Mouse (Mus musculus): ENCODE results near the gene Pcsk2. TPM values are rescaled to one million over a fixed set of nuclear protein-coding genes. Genes with fewer than 3 reads are reported as not detected.

Gene Pcsk2
- polyA plus RNA-seq, 1 experiment from 2014 or later: 30.6 TPM

DNA sequence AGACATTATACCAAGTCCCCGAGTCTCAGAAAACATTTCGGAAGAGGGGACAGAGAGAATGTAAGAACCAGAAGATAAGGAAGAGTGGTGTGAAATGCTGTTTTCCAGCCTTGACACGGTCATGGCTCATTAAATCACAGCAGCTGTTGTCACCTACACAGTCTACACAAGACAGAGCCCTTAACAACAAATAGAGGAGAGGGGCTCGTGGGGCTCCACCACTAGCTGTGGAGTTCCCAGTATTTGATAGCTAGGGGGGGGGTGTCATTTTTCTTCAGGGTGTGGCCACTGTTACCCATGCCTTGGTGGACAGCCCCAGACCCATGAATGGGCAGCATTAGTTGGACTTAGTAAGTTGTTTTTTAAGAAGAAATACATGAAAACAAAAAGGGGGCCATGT is 266.3 kb downstream of the Pcsk2 start:
- H3K27me3 ChIP-seq (replicated peaks): no peaks in the 10 kb centered on the region
- H3K9me3 ChIP-seq: no peaks in the 10 kb centered on the region
- H3K36me3 ChIP-seq (replicated peaks): no peaks in the 10 kb centered on the region
- ATAC-seq (replicated peaks): no peak
- no peak overlapping the region for H3K4me2 ChIP-seq
- H3K4me3 ChIP-seq: no peak overlapping the region
- no peak overlapping the region for H3K9ac ChIP-seq
- no peaks in the 10 kb centered on the region for H3K4me1 ChIP-seq
- 61% methylated on average over 4 of the region's 4 CpGs for WGBS
- no peak overlapping the region for H3K27ac ChIP-seq

DNA sequence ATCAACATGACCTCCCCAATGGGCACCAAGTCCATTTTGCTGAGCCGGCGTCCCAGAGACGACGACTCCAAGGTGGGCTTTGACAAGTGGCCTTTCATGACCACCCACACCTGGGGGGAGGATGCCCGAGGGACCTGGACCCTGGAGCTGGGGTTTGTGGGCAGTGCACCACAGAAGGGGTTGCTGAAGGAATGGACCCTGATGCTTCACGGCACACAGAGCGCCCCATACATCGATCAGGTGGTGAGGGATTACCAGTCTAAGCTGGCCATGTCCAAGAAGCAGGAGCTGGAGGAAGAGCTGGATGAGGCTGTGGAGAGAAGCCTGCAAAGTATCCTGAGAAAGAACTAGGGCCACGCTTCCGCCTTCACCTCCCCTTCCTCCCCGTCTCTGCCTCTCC is 267.5 kb downstream of the Pcsk2 start:
- 91% methylated on average over 11 of the region's 11 CpGs for WGBS
- no peak for ATAC-seq (replicated peaks)

DNA sequence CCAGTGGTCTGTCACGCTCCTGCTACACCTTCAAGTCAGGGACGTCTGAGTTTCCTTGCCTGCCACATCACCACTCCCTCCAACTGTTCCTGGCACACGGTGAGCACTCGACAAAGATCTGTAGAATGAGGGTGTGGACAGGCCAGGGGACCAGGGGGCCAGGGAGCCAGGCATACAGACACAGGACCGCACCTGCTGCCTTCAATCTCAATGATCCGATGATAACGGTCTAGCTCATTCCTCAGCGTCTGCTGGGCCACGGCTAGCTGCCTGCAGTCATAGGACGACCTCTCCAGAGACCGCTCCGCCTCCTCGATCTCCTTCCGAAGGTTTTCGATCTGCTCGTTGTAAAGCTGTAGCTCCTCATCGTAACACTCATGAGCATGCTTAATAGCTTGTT is 285.7 kb downstream of the Pcsk2 start:
- H3K27me3 ChIP-seq (replicated peaks): no peaks in the 10 kb centered on the region
- H3K4me2 ChIP-seq: no peak overlapping the region
- H3K36me3 ChIP-seq (replicated peaks): no peaks in the 10 kb centered on the region
- no peaks in the 10 kb centered on the region for H3K9me3 ChIP-seq
- no peak overlapping the region for H3K4me3 ChIP-seq
- no peaks in the 10 kb centered on the region for H3K4me1 ChIP-seq
- 74% methylated on average over 17 of the region's 17 CpGs for WGBS
- H3K9ac ChIP-seq: no peak overlapping the region
- no peak overlapping the region for H3K27ac ChIP-seq
- no peak for ATAC-seq (replicated peaks)

More for the DNA sequence above, 267.5 kb downstream of the Pcsk2 start:
- Histone ChIP-seq H3K4me3 (no peak overlapping the region), H3K9me3 (no peaks in the 10 kb centered on the region), H3K9ac (no peak overlapping the region), H3K27me3 (replicated peaks) (no peaks in the 10 kb centered on the region), H3K4me2 (no peak overlapping the region), H3K4me1 (no peaks in the 10 kb centered on the region), H3K27ac (no peak overlapping the region), H3K36me3 (replicated peaks) (no peaks in the 10 kb centered on the region)

DNA sequence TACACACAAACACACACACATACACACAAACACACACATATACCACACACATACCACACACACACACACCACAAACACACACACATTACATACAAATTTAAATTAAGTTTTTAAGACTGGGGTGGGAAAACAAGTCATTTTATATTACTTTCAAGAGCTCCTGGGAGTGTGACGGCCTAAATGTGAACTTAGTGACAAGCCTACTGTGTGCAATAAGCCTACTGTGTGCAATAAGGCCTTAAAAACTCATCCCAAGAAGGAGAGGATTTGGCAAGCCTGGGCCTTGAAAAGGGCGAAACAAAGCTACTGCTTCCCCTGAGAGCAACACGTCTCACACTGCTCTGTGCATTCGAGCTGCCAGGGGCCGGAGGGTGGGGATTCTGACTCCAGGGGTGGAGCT is 286.8 kb downstream of the Pcsk2 start:
- peaks cover 3% of the 10 kb centered on the region for H3K4me1 ChIP-seq
- H3K36me3 ChIP-seq (replicated peaks): no peaks in the 10 kb centered on the region
- H3K9me3 ChIP-seq: no peaks in the 10 kb centered on the region
- no peaks in the 10 kb centered on the region for H3K27me3 ChIP-seq (replicated peaks)
- no peak overlapping the region for H3K27ac ChIP-seq
- no peak overlapping the region for H3K9ac ChIP-seq
- no peak for ATAC-seq (replicated peaks)
- no peak overlapping the region for H3K4me2 ChIP-seq
- WGBS: 78% methylated on average over 5 of the region's 5 CpGs
- H3K4me3 ChIP-seq: no peak overlapping the region

DNA sequence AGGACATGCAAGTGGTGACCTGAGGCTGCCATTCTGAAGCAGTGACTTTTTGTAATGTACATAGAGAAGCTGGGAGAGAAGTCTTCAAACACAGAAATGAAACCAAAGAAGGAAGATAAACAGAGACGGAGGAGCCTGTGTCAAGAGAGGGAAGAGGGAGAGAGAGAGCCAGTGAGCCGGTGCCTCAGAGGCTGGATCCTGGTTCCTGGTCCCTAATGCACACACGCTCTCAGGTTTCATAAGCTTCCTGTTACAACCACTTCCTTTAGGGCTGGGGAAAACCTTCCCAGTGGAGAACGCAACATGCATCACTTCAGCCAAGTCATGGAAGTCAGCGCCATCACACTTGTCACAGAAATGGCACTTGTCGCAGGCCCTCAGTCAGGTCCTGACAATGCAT is 288.1 kb downstream of the Pcsk2 start:
- 81% methylated on average over 6 of the region's 6 CpGs for WGBS

DNA sequence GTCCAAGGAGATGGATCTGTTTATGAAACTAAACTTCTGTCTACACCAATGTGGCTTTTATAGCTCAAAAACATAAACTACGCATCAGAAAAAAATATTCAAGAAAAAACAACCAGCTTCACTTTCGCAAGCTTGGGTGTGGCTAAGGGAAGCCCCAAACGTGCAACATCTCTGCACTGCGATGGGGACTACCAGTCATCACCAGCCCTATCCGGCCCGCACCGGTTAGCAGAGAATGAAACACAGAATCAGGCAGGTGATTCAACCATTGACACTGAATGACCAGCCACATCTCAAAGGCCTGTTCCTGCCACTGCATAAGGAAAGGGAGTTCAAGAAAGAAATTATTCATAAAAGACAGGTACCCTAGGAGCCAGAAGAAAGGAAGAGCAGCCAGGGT is 289.9 kb downstream of the Pcsk2 start:
- Histone ChIP-seq H3K4me1 (peaks cover 3% of the 10 kb centered on the region), H3K4me2 (no peak overlapping the region), H3K4me3 (no peak overlapping the region), H3K9me3 (no peaks in the 10 kb centered on the region), H3K9ac (no peak overlapping the region), H3K27me3 (replicated peaks) (no peaks in the 10 kb centered on the region), H3K36me3 (replicated peaks) (no peaks in the 10 kb centered on the region), H3K27ac (no peak overlapping the region)
- WGBS: 89% methylated on average over 7 of the region's 7 CpGs
- ATAC-seq (replicated peaks): no peak

More for the DNA sequence above, 288.1 kb downstream of the Pcsk2 start:
- Histone ChIP-seq H3K4me2 (no peak overlapping the region), H3K9me3 (no peaks in the 10 kb centered on the region), H3K9ac (no peak overlapping the region), H3K27me3 (replicated peaks) (no peaks in the 10 kb centered on the region), H3K36me3 (replicated peaks) (no peaks in the 10 kb centered on the region), H3K27ac (no peak overlapping the region), H3K4me3 (no peak overlapping the region), H3K4me1 (peaks cover 3% of the 10 kb centered on the region)
- no peak for ATAC-seq (replicated peaks)

DNA sequence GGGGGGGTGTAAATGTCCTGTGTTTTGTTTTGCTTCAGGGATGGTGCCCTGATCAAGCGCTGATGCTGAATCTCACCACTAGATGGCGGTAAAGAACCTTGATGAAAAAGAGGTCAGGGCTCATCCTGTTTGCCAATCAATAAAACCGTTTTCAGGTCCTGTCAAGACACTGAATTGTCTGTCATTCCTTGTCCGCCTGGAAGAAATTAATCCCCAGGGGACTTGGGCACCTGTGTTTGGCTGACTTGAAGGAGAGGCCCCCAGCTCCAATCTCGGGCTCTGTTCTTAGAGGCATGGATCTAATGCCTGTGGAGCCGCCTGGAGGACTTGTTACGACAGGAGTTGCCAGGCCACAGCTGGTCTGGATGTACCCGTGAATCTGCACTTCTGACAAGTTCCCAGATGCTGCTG is 291.3 kb downstream of the Pcsk2 start:
- Histone ChIP-seq H3K9ac (no peak overlapping the region; the same call in 1 of the 2 replicates), H3K27ac (0 out of 2 replicates have a peak overlapping the region, but pooled peaks have one; percentile 13), H3K4me2 (peak overlapping the region; percentile 51), H3K4me3 (peak overlapping the region; percentile 27; the same call in 1 of the 2 replicates), H3K4me1 (peaks cover 3% of the 10 kb centered on the region), H3K27me3 (replicated peaks) (no peaks in the 10 kb centered on the region), H3K36me3 (replicated peaks) (no peaks in the 10 kb centered on the region), H3K9me3 (no peaks in the 10 kb centered on the region)
- WGBS: 3% methylated on average over 8 of the region's 8 CpGs
- ATAC-seq (replicated peaks): peak; percentile 79

DNA sequence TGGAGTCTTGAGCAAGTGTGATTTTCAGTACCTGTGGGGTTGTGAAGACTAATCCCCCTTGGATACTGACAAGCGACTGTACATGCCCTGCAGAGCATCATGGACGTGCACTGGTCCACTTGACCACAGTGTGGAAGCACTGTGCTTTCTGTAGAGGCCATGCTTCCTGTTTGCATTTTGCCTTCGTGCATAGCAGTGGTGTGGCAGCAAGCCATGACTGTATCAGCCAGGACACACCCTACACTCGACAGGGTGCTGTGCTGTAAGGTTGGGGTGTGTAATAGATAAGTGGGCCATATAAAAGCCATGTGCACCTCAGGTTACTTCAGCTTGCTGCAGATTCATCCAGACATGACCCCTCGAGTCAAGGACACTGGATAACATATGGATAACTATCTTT is 292.7 kb downstream of the Pcsk2 start:
- Histone ChIP-seq H3K9me3 (no peaks in the 10 kb centered on the region), H3K4me3 (no peak overlapping the region), H3K36me3 (replicated peaks) (no peaks in the 10 kb centered on the region)

DNA sequence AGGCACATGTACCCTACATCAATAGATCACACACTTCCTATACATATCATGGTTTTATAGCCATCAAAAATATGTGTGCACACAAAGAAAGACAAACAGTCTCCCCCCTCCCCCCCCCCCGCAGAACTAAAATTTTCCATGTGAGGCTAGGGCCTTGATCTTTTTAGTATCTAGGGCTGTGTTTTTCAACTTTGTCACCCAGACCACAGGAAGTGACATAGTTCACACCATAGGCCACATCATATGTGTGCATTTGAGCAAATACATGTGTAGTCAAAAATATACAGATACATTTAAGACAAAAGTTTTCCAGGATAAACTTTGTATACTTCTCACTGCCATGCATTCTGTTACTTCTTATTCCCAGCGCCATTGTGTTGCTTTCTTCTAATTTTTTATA is 293.5 kb downstream of the Pcsk2 start:
- no peak overlapping the region for H3K4me3 ChIP-seq
- H3K4me1 ChIP-seq: peaks cover 3% of the 10 kb centered on the region
- H3K9ac ChIP-seq: no peak overlapping the region
- H3K27ac ChIP-seq: no peak overlapping the region
- H3K4me2 ChIP-seq: no peak overlapping the region
- WGBS: 93% methylated on average over 2 of the region's 2 CpGs
- no peak for ATAC-seq (replicated peaks)
- H3K36me3 ChIP-seq (replicated peaks): no peaks in the 10 kb centered on the region
- H3K27me3 ChIP-seq (replicated peaks): no peaks in the 10 kb centered on the region
- H3K9me3 ChIP-seq: no peaks in the 10 kb centered on the region

More for the DNA sequence above, 292.7 kb downstream of the Pcsk2 start:
- ATAC-seq (replicated peaks): no peak
- Histone ChIP-seq H3K27me3 (replicated peaks) (no peaks in the 10 kb centered on the region), H3K27ac (no peak overlapping the region), H3K4me1 (peaks cover 3% of the 10 kb centered on the region), H3K9ac (no peak overlapping the region), H3K4me2 (no peak overlapping the region)
- WGBS: 77% methylated on average over 5 of the region's 5 CpGs

DNA sequence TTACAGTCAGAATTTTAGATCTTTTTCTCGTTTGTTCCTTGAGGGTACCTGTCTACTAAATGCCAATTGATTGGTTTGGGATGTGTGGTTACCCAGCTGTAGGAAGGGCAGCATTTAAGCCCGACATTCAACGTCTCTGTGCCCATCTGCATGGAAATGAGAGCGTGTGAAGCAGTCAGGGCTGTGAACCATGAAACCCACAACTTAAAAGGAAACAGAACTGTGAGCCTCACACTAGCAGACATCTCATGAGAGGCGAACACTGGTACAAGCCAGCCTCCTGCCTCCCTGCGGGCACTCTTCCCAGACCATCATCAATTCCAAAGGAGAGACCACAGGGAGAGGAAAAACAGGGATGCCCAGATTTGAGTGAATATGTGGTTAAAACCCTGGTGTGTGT is 294.9 kb downstream of the Pcsk2 start:
- no peaks in the 10 kb centered on the region for H3K36me3 ChIP-seq (replicated peaks)
- WGBS: 71% methylated on average over 6 of the region's 6 CpGs

DNA sequence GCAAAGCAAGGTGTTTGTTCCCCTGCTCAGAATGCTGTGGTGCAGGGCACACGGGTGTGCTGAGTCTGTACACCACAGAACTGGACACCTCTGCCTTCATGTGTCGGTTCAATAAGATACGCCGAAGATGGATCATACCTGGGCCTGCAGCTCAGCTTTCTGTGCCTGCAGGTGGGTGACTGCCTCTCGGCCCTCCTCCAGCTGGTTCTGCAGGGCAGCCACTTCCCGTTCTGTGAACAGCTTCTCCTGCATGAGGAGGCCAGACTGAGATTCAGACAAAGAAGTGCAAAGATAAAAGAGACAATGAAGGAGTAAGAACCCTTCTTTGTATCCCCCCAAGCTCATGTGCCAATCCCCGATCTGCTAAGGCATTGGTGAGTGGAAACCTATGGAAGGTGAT is 295.6 kb downstream of the Pcsk2 start:
- ATAC-seq (replicated peaks): no peak
- Histone ChIP-seq H3K27ac (no peak overlapping the region), H3K9me3 (no peaks in the 10 kb centered on the region), H3K9ac (no peak overlapping the region), H3K4me3 (no peak overlapping the region), H3K27me3 (replicated peaks) (no peaks in the 10 kb centered on the region), H3K4me1 (peaks cover 3% of the 10 kb centered on the region), H3K4me2 (no peak overlapping the region), H3K36me3 (replicated peaks) (no peaks in the 10 kb centered on the region)
- 76% methylated on average over 7 of the region's 7 CpGs for WGBS

More for the DNA sequence above, 294.9 kb downstream of the Pcsk2 start:
- peaks cover 3% of the 10 kb centered on the region for H3K4me1 ChIP-seq
- no peak overlapping the region for H3K4me2 ChIP-seq
- H3K27me3 ChIP-seq (replicated peaks): no peaks in the 10 kb centered on the region
- H3K9ac ChIP-seq: no peak overlapping the region
- no peak overlapping the region for H3K27ac ChIP-seq
- H3K9me3 ChIP-seq: no peaks in the 10 kb centered on the region
- ATAC-seq (replicated peaks): no peak
- no peak overlapping the region for H3K4me3 ChIP-seq

DNA sequence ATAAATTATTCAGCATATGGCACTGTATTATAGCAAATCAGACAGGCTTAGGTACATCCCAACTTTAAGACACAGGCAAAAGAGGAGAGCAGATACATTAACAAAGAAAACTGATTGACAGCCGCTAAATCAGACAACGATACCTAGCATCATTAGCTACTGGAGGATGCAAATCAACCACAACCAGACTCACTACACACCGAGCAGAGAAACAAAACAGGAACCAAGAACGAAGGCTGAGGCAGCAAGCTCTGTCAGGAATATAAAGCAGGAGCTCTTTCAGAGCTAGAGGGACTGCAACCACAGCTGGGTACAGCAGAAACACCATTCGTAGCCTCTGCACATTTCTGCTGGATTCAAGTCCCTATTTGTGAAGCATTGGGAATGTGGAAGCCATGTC is 298.8 kb downstream of the Pcsk2 start:
- no peak for ATAC-seq (replicated peaks)
- Histone ChIP-seq H3K27ac (no peak overlapping the region), H3K4me3 (no peak overlapping the region), H3K4me2 (no peak overlapping the region), H3K9ac (no peak overlapping the region), H3K36me3 (replicated peaks) (no peaks in the 10 kb centered on the region), H3K4me1 (no peaks in the 10 kb centered on the region), H3K9me3 (no peaks in the 10 kb centered on the region), H3K27me3 (replicated peaks) (no peaks in the 10 kb centered on the region)
- WGBS: 75% methylated on average over 5 of the region's 5 CpGs

DNA sequence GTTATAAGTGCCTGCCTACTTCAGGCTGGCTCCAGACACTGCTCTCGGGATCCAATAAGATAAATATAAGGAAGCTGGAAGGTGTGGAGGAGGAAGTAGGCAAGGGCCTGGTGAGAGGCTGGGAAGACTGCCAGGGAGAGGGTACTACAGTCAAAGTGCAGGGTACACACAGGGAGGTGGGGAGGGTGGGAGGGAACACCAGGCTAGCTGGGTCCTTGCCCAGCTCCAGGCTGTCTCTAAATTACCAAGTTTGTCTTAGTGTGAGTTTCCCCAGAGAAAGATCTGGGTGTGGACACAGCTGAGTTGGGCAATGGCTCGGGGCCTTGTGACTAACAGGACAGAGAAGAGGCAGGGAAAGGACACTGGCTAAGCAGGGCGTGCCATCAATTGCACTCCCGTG is 300.8 kb downstream of the Pcsk2 start:
- no peaks in the 10 kb centered on the region for H3K4me1 ChIP-seq
- H3K9me3 ChIP-seq: no peaks in the 10 kb centered on the region
- H3K27me3 ChIP-seq (replicated peaks): no peaks in the 10 kb centered on the region
- 77% methylated on average over 4 of the region's 4 CpGs for WGBS
- no peak overlapping the region for H3K27ac ChIP-seq
- no peak for ATAC-seq (replicated peaks)
- H3K4me3 ChIP-seq: no peak overlapping the region
- H3K36me3 ChIP-seq (replicated peaks): no peaks in the 10 kb centered on the region
- no peak overlapping the region for H3K4me2 ChIP-seq
- no peak overlapping the region for H3K9ac ChIP-seq
